Mouse (Mus musculus) embryo, embryonic 11.5 days (tissue): Measurements from ENCODE around the gene Nipsnap1.

Experiments used
- DNase-seq: peaks from one replicate; pipeline ENCODE4 v3.0.0-alpha.2; 2012; ENCODE audit warnings: low read depth, low spot score

Nipsnap1 gene

GRCm38 (mm10) chr11:4865645-4866251 is 8.0 kb upstream of the Nipsnap1 start:
- DNase-seq: peak; percentile 69

GRCm38 (mm10) chr11:4874551-4874950 is 800 bp downstream of the Nipsnap1 start:
- no peak for DNase-seq

- DNase-seq: no peak
These were observed 7.3 kb downstream of the Nipsnap1 start for GRCm38 (mm10) chr11:4881087-4881486.

GRCm38 (mm10) chr11:4882892-4883627 is 9.3 kb downstream of the Nipsnap1 start:
- no peak for DNase-seq

- no peak for DNase-seq
These were observed 11.7 kb downstream of the Nipsnap1 start for GRCm38 (mm10) chr11:4885385-4885903.

- no peak for DNase-seq
These were observed 13.2 kb downstream of the Nipsnap1 start for GRCm38 (mm10) chr11:4886987-4887386.

GRCm38 (mm10) chr11:4894848-4895816 is 21.4 kb downstream of the Nipsnap1 start, which contains the start of gene Thoc5:
Gene Thoc5 (plus strand): TSS chr11:4895320.
- peak; percentile 75 for DNase-seq

GRCm38 (mm10) chr11:4900437-4900836 is 26.7 kb downstream of the Nipsnap1 start:
- DNase-seq: no peak

- no peak for DNase-seq
These were observed 28.2 kb downstream of the Nipsnap1 start for GRCm38 (mm10) chr11:4901956-4902355.

GRCm38 (mm10) chr11:4906231-4906630 is 32.5 kb downstream of the Nipsnap1 start:
- no peak for DNase-seq

- peak; percentile 39 for DNase-seq
These were observed 42.3 kb downstream of the Nipsnap1 start for GRCm38 (mm10) chr11:4916068-4916467.

- no peak for DNase-seq
These were observed 47.5 kb downstream of the Nipsnap1 start for GRCm38 (mm10) chr11:4921281-4921680.

- no peak for DNase-seq
These were observed 48.0 kb downstream of the Nipsnap1 start for GRCm38 (mm10) chr11:4921751-4922150.

GRCm38 (mm10) chr11:4927224-4927623 is 53.5 kb downstream of the Nipsnap1 start:
- DNase-seq: no peak

GRCm38 (mm10) chr11:4931009-4931601 is 57.4 kb downstream of the Nipsnap1 start:
- DNase-seq: peak; percentile 14

- no peak for DNase-seq
These were observed 62.5 kb downstream of the Nipsnap1 start for GRCm38 (mm10) chr11:4936243-4936642.
